Mouse (Mus musculus) adipocyte (in vitro differentiated cells): ENCODE measurements around the gene Lrrc8c.

ENCODE experiments used
- DNase-seq: peaks from one replicate; pipeline ENCODE4 v3.0.0-alpha.2; 2016; ENCODE audit warnings: low spot score

The Lrrc8c gene

GRCm38 (mm10) chr5:105519096-105519975 is at the start of gene Lrrc8c:
Lrrc8c (plus strand) TSS chr5:105519388.
- peak; percentile 60 for DNase-seq

GRCm38 (mm10) chr5:105472983-105473705 is 46.0 kb upstream of the Lrrc8c start:
- DNase-seq, result no peak

GRCm38 (mm10) chr5:105477527-105477926 is 41.7 kb upstream of the Lrrc8c start:
- DNase-seq, result peak; percentile 5

- DNase-seq, result no peak
Observed at GRCm38 (mm10) chr5:105479673-105480072, 39.5 kb upstream of the Lrrc8c start.

DNA sequence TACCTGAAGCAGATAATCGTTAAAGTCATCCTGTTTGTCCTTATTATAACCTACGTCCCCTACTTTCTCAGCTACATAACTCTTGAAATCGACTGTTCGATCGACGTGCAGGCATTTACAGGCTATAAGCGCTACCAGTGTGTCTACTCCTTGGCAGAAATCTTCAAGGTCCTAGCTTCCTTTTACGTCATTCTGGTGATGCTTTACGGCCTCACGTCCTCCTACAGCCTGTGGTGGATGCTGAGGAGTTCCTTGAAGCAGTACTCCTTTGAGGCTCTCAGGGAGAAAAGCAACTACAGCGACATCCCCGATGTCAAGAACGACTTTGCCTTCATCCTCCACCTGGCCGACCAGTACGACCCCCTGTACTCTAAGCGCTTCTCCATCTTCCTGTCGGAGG is 38.6 kb upstream of the Lrrc8c start:
- no peak for DNase-seq

- no peak for DNase-seq
Observed at GRCm38 (mm10) chr5:105483632-105484031, 35.6 kb upstream of the Lrrc8c start.

DNA sequence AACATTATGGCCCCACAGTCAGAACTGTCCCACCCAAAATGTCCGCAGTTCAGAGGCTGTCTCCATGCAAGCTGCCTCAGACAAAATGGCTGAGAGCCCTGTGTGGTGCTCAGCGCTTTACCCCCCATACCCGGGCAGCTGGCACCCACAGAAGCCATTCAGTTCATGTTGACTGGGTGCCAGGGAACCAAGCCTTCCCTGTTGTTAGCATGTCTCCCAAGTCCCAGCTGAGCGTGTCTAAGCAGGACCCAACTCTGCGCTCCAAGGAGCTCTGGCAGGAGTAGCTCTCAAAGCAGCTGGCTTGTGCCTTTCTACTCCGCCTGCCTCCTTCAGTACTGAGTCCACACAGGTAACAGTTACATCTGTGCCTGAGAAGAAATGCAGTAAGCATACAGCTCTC is 34.9 kb upstream of the Lrrc8c start:
- DNase-seq, result no peak

- DNase-seq, result no peak
Observed at GRCm38 (mm10) chr5:105484891-105485290, 34.3 kb upstream of the Lrrc8c start.

DNA sequence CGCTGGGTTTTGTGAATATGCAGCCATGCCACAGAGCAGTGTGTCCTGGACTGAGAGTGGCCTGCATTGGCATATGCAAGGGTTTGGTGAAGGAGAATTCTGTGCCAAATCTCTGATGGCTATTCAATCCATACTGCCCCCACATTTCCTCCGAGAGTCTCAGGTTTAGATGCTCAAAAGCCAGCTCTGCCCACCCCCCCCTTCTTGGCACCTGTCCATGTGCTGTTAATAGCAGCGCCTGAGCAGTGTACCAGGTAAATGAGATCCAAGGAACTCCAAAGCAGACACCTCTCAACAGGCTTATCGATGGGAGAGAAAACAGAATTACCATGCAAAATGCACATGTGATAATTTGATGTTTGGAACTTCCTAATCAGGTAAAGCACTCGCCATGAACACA is 29.0 kb upstream of the Lrrc8c start:
- no peak for DNase-seq

DNA sequence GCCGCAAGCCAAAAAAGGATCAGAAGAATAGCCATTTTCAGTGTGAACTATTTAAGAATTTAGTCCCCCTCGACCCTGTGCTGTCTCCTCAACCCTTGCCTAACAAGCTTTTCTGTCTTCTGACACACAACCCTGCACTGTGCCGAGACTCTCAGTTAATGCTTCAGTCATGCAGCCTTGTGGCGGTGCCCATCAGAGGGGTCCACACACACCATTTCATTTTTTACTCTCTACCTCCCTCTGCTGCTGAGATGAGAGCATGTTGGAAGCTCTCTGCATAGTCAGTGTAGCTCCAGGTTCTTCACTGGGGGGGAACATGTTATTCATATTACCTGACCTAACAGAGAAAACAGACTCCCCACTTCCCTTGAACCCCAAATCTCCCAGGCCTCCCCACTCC is 27.8 kb upstream of the Lrrc8c start:
- DNase-seq, result no peak

- no peak for DNase-seq
Observed at GRCm38 (mm10) chr5:105492367-105493246, 26.6 kb upstream of the Lrrc8c start.

DNA sequence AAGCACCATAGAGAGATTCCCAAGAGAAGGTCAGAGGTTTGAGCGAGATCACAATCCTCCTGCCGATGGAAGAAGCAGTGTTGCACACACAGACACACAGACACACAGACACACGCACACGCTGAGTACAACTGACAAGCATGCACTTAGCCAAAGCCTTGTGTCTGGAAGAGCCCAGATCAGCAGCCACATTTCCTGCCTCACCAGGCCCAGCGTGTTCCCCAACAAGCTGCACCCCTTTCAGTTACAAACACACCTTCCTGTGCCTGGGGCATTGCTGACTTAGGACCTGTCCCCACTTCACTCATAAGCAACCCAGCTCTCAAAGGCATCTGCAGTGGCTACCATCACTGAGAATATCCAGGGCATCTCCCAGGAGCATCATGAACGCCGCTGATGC is 25.8 kb upstream of the Lrrc8c start:
- no peak for DNase-seq

DNA sequence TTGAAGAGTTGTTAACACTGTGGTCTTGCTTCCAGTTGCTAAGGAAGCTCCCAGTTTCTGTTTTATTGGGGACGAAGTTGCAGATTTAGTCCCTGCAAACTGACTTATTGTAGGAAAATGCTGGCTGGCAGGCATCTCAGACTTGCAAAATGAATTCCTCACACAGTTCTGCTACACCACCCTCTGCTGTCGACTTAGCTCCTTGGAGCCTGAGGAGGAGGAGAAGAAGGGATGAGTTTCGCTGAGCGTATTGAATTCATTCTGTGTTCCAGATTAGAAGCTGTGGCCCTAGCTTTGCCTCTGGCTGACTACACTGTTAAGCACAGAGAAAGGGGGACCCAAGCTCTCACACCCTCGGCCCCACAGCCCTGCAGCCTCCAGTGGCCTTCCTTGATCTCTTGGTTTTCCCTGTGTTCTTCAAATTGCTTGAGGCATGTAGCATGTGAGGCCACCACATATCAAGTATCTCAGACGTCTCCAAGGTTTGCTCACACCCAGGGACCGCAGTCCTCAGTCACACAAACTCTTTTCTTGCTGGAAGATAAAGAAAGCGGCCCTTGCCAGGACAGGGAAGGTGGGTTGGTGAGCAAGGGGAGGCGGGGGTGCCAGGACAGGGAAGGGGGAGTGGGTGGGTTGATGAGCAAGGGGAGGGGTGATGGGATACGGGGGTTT is 24.8 kb upstream of the Lrrc8c start:
- DNase-seq, result no peak

DNA sequence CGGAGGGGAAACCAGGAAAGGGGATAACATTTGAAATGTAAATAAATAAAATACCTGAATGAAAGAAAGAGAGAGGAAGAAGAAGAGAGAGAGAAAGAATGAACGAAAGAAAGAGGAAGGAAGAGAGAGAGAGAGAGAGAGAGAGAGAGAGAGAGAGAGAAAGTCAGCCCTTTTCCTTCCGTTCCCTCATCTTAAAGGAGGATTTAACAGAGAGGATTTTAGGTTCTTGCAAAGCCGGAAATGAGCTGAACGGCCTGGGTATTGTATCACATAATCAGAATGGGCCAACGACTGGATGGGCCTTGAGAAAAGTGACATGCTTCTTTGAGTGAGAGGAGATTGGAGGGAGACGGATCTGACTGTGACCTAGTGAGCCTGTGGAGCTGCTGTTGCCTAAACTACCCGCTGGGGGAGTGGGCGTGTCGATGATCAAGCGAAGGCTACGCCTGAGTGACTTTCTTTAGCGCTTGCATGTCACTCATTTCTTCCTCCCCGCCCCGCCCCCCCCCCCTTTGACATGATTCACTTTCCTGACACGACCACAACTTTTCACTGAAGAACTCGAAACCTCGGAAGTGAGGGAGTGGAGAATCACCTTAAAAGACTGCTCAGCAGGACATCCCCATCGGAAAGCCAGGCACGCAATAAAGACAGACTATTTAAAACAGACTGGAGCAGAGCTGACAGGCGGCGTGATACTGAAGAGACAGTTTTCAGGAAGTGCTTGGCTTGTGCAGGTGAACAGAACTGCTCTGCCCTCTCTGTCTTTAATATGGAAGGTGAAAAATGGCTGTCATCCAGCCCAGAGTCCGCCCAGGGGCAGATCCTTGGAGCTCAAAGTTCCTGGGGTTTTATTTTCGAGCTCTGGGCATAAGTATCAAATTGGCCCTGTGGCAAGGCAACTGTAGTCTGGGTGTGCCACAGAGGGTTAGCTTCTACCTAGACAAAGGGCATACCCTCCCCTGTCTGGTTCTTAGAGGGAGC is 24.0 kb upstream of the Lrrc8c start:
- DNase-seq, result peak; percentile 55

DNA sequence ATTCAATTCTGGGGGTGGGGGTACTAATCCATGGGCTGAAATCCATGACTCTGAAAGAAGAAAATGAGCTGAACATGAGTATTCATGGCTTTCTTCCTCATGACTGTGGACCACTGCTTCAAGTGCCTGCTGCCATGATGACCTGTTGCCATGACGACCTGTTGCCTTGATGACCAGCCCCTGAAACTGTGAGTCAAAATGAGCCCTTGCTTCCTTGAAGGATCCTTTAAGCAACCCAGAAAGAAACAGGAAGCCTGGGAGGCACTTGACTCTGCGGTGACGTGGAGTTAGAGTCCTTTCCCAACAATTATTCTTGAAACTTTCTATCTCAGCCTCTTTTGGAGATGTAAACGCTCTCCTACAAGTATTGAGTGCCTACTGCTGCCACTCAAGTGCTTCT is 23.1 kb upstream of the Lrrc8c start:
- DNase-seq, result no peak

DNA sequence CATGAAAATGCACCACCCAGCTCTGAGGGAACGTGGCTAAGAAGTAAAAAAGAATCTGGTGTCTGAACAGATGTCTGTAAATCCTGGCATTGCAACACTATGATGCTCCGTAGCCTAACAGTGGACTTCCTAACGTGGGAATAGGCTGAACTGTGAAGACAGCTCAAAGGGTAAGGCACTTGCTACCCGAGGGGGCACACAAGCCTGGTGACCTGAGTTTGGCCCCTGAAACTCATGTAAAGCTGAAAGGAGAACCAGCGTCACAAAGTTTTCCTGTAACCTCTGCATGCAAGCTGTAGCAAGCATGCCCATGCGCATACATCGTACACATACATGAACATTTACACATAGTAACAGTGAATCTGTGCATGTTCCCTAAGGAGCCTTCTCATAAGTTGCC is 22.6 kb upstream of the Lrrc8c start:
- DNase-seq, result no peak

- DNase-seq, result no peak
Observed at GRCm38 (mm10) chr5:105498429-105499000, 20.7 kb upstream of the Lrrc8c start.

- DNase-seq, result no peak
Observed at GRCm38 (mm10) chr5:105499396-105499795, 19.8 kb upstream of the Lrrc8c start.

- no peak for DNase-seq
Observed at GRCm38 (mm10) chr5:105500132-105501121, 18.8 kb upstream of the Lrrc8c start.
